Mouse (Mus musculus) testis, adult 2 months (tissue): Measurements from ENCODE around the gene Rspo4.

Experiments
- CTCF ChIP-seq: fragments of 200-500 bp; IDR thresholded peaks from 2 replicates; pipeline ENCODE4 v1.5.1; 2012; ENCODE audit warnings: low read depth, mild to moderate bottlenecking, inconsistent platforms, low read length, moderate library complexity; ENCODE audit not compliant: control insufficient read depth, insufficient read depth, insufficient replicate concordance
- POLR2A ChIP-seq: fragments of 200-500 bp; IDR thresholded peaks from 2 replicates; pipeline ENCODE4 v1.6.1; 2012; ENCODE audit warnings: low read depth, mild to moderate bottlenecking, inconsistent platforms, low read length, moderate library complexity; ENCODE audit not compliant: control insufficient read depth

- TF ChIP-seq CTCF (no peak), POLR2A (no peak)
These were observed 51.7 kb downstream of the Rspo4 start for GRCm38 (mm10) chr2:151894209-151894980.
